Mouse (Mus musculus) liver, embryonic 12.5 days (tissue): Measurements from ENCODE around the gene 2200002D01Rik. TPM values are rescaled to one million over a fixed set of nuclear protein-coding genes. Genes with fewer than 3 reads are reported as not detected.

Experiments
- ATAC-seq: fragments of 200-750 bp; cut with Nextera tagmentation; 2 replicates; pipeline ENCODE4 v1.8.0; 2017; ENCODE audit warnings: moderate number of reproducible peaks, mild to moderate bottlenecking, moderate library complexity
- H3K27ac ChIP-seq: fragments of 300-500 bp; sonication (generic); 2 replicates; pipeline ENCODE4 v1.5.1; 2016; ENCODE audit warnings: mild to moderate bottlenecking
- H3K27me3 ChIP-seq: fragments of 300-500 bp; sonication (generic); replicated peaks from 2 replicates; pipeline ENCODE4 v1.6.1; 2016; ENCODE audit warnings: mild to moderate bottlenecking, moderate library complexity
- H3K36me3 ChIP-seq: fragments of 300-500 bp; sonication (generic); 2 replicates; pipeline ENCODE4 v1.6.1; 2016; ENCODE audit warnings: mild to moderate bottlenecking, moderate library complexity
- H3K4me1 ChIP-seq: fragments of 300-500 bp; sonication (generic); 2 replicates; pipeline ENCODE4 v1.6.1; 2016
- H3K4me2 ChIP-seq: fragments of 300-500 bp; sonication (generic); 2 replicates; pipeline ENCODE4 v1.6.1; 2016; ENCODE audit warnings: mild to moderate bottlenecking, moderate library complexity
- H3K4me3 ChIP-seq: fragments of 300-500 bp; sonication (generic); 2 replicates; pipeline ENCODE4 v1.5.1; 2016; ENCODE audit warnings: mild to moderate bottlenecking, moderate library complexity
- H3K9ac ChIP-seq: fragments of 300-500 bp; sonication (generic); 2 replicates; pipeline ENCODE4 v1.6.1; 2016; ENCODE audit warnings: mild to moderate bottlenecking, moderate library complexity
- H3K9me3 ChIP-seq: fragments of 300-500 bp; sonication (generic); replicated peaks from 2 replicates; pipeline ENCODE4 v1.6.1; 2016; ENCODE audit warnings: mild to moderate bottlenecking, moderate library complexity
- WGBS: fragments of 180-500 bp; shearing (Covaris S2); methylation state at CpG from one replicate; pipeline ENCODE4 v1.1.7; 2016; ENCODE audit not compliant: insufficient replicate concordance; 5-methylcytosine and 5-hydroxymethylcytosine counted together
- polyA plus RNA-seq: library from polyadenylated mRNA; unstranded; fragments of >200 nt; fragmentation: Nextera tagmentation; extraction: Ambion mirVana; gene quantifications from 2 replicates; pipeline ENCODE4 v1.2.1, GENCODE M21; 2016

Gene 2200002D01Rik
- polyA plus RNA-seq, result 3.0 and 3.9 TPM in 2 replicates

DNA sequence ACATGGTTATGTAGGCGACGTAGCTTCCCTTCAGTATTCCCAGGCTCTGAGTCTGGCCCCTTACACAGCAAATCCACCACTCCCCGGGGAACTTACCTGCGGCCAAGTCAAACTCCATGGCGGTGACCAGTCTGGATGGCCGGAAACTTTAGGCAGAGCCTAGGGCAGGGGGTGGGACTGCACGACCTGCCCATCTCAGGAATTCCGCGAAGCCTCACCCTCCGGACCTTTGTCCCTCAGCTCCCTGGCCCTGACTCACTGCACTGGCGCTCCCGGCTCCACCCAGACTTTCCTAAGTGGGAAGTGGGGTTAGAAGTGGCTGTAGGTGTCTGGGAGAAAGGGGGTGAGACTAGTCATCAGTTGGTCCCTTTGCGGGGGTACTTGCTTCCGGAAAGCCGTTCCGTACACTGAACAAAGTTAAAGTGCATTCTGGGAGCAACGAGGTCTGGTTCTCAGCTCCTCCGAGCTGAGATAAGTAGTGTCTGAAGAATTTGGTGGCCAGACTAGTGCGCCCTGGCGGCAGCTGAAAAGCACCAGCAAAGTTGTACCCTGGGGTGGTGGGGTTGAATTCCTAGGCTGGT is at the start of gene 2200002D01Rik:
2200002D01Rik (minus strand) TSS at position 206 of the 581 bp plus-strand sequence.
- H3K4me1 ChIP-seq, result peaks cover 37% of the 10 kb centered on the region
- H3K4me2 ChIP-seq, result peak within 1 kb of the TSS; percentile 85
- no peak within 1 kb of the TSS for H3K27ac ChIP-seq
- no peaks in the 10 kb centered on the region for H3K27me3 ChIP-seq
- peak; percentile 36; the same call in 1 of the 2 replicates for ATAC-seq
- peaks cover 27% of the 10 kb centered on the region for H3K36me3 ChIP-seq
- peak within 1 kb of the TSS; percentile 61 for H3K9ac ChIP-seq
- WGBS, result 23% methylated on average over 20 of the region's 20 CpGs
- H3K9me3 ChIP-seq, result no peaks in the 10 kb centered on the region
- H3K4me3 ChIP-seq, result peak within 1 kb of the TSS; percentile 47

GRCm38 (mm10) chr7:29296998-29297397 is 48.7 kb upstream of the 2200002D01Rik start:
- Histone ChIP-seq H3K9me3 (no peaks in the 10 kb centered on the region), H3K27me3 (peaks cover 40% of the 10 kb centered on the region), H3K9ac (no peak overlapping the region), H3K4me1 (peaks cover 19% of the 10 kb centered on the region), H3K27ac (no peak overlapping the region), H3K4me3 (no peak overlapping the region), H3K36me3 (no peaks in the 10 kb centered on the region), H3K4me2 (0 out of 2 replicates have a peak overlapping the region, but pooled peaks have one; percentile 8)
- no peak for ATAC-seq
- WGBS, result 14% methylated on average over 10 of the region's 10 CpGs

DNA sequence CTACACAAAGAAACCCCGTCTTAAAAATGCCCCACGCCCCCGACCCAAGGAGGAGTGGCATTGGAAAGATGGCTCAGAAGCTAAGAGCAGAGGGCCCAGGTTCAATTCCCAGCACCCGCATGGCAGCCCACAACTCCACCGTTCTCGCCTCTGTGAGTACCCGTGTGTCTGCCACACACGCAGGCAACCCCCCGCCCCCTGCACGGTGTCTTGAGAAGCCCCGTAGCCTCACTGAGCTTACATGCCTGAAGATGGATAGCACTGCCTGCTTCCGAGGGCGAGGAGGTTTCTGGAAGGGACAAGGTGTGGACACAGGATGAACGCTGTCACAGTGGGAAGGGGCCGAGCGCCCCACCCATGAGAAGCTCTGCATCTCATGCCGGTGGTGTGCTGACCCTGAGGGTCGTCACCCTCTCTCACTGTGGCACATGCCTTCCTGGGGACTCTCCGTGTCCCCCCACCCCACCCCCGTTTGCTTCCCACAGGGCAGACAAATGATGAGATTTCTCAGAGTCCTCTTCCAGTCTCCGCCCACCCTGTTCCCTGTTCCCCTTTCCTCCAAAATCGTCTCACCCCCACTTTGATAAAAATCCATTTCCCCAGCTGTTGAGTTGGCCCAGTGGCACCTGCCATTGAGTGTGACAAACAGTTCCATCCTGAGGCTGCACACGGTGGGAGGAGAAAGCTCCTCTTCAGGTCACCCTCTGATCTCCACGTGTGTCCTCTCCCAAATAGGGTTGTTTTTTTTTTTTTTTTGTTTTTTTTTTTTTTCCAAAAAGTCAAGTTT is 47.8 kb upstream of the 2200002D01Rik start:
- H3K27me3 ChIP-seq, result peaks cover 37% of the 10 kb centered on the region; the same call in 1 of the 2 replicates
- no peak for ATAC-seq
- WGBS, result 71% methylated on average over 24 of the region's 24 CpGs
- no peak overlapping the region for H3K9ac ChIP-seq
- no peak overlapping the region for H3K4me2 ChIP-seq
- no peak overlapping the region for H3K27ac ChIP-seq
- H3K36me3 ChIP-seq, result no peaks in the 10 kb centered on the region
- H3K9me3 ChIP-seq, result no peaks in the 10 kb centered on the region
- H3K4me3 ChIP-seq, result no peak overlapping the region
- H3K4me1 ChIP-seq, result peaks cover 24% of the 10 kb centered on the region

- peaks cover 42% of the 10 kb centered on the region for H3K27me3 ChIP-seq
- H3K9ac ChIP-seq, result no peak overlapping the region
- H3K4me1 ChIP-seq, result peaks cover 35% of the 10 kb centered on the region
- H3K27ac ChIP-seq, result no peak overlapping the region
- H3K36me3 ChIP-seq, result no peaks in the 10 kb centered on the region
- H3K4me3 ChIP-seq, result no peak overlapping the region
- no peaks in the 10 kb centered on the region for H3K9me3 ChIP-seq
- no peak overlapping the region for H3K4me2 ChIP-seq
- ATAC-seq, result no peak
- WGBS, result 65% methylated on average over 13 of the region's 13 CpGs
Observed at GRCm38 (mm10) chr7:29294111-29294761, 46.0 kb upstream of the 2200002D01Rik start.

- H3K27me3 ChIP-seq, result peaks cover 44% of the 10 kb centered on the region
- no peak overlapping the region for H3K27ac ChIP-seq
- no peak overlapping the region for H3K4me3 ChIP-seq
- WGBS, result 52% methylated on average over 19 of the region's 19 CpGs
- no peaks in the 10 kb centered on the region for H3K9me3 ChIP-seq
- H3K9ac ChIP-seq, result no peak overlapping the region
- ATAC-seq, result no peak
- H3K36me3 ChIP-seq, result no peaks in the 10 kb centered on the region
- no peak overlapping the region for H3K4me2 ChIP-seq
- H3K4me1 ChIP-seq, result peaks cover 43% of the 10 kb centered on the region
Observed at GRCm38 (mm10) chr7:29293131-29294065, 45.1 kb upstream of the 2200002D01Rik start.

GRCm38 (mm10) chr7:29292458-29293098 is 44.3 kb upstream of the 2200002D01Rik start:
- Histone ChIP-seq H3K9me3 (no peaks in the 10 kb centered on the region), H3K4me3 (no peak overlapping the region), H3K27ac (no peak overlapping the region), H3K27me3 (peaks cover 52% of the 10 kb centered on the region), H3K9ac (no peak overlapping the region), H3K36me3 (no peaks in the 10 kb centered on the region), H3K4me2 (no peak overlapping the region), H3K4me1 (peaks cover 43% of the 10 kb centered on the region)
- WGBS, result 26% methylated on average over 8 of the region's 8 CpGs
- ATAC-seq, result no peak

DNA sequence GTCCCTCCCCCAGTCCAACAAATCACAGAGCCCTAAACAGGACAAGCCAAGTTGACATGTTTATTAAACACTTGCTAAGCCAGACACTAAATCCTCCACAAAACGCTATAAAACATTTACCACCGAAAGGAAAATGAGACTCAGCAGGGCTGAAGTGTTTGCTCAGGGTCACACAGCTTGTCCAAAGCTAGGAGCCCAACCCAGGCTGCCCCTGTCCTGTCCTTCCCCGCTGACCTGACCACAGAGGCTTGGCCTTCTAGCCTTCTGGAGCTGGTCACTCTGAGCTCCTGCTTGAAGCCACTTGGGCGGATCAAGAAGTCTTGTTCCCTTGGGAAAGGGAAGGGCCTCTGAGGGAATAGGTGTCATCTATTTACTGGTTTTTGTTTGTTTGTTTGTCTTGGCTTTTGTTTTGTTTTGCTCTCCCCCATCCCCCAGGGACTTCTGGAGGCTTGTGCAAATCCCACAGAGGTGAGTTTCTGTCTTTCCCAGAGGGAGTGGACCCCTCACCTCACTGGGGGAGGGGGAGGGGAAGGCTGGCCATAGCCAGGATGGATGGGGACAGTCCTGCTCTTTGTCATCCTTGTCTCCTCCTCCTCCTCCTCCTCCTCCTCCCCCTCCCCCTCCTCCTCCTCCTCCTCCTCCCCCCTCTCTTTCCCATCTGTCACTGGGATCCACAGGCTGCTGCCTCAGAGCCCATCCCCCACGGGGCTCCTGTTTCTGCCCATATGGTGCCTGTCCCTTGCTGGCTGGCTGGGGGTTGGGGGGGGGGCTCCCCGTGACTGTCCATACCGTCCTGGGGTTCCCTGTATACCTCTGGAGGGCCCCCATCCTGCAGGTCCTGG is 43.6 kb upstream of the 2200002D01Rik start:
- Histone ChIP-seq H3K9ac (no peak overlapping the region), H3K4me2 (no peak overlapping the region), H3K4me3 (no peak overlapping the region)

GRCm38 (mm10) chr7:29290691-29291485 is 42.6 kb upstream of the 2200002D01Rik start:
- Histone ChIP-seq H3K4me3 (no peak overlapping the region), H3K9me3 (no peaks in the 10 kb centered on the region), H3K4me2 (no peak overlapping the region), H3K27me3 (peaks cover 63% of the 10 kb centered on the region), H3K4me1 (peaks cover 43% of the 10 kb centered on the region), H3K27ac (no peak overlapping the region), H3K9ac (no peak overlapping the region), H3K36me3 (no peaks in the 10 kb centered on the region)
- WGBS, result 59% methylated on average over 11 of the region's 11 CpGs
- no peak for ATAC-seq

More for the DNA sequence above, 43.6 kb upstream of the 2200002D01Rik start:
- no peak for ATAC-seq
- 37% methylated on average over 7 of the region's 7 CpGs for WGBS
- no peaks in the 10 kb centered on the region for H3K9me3 ChIP-seq
- peaks cover 43% of the 10 kb centered on the region for H3K4me1 ChIP-seq
- H3K36me3 ChIP-seq, result no peaks in the 10 kb centered on the region
- peaks cover 58% of the 10 kb centered on the region for H3K27me3 ChIP-seq
- H3K27ac ChIP-seq, result no peak overlapping the region

DNA sequence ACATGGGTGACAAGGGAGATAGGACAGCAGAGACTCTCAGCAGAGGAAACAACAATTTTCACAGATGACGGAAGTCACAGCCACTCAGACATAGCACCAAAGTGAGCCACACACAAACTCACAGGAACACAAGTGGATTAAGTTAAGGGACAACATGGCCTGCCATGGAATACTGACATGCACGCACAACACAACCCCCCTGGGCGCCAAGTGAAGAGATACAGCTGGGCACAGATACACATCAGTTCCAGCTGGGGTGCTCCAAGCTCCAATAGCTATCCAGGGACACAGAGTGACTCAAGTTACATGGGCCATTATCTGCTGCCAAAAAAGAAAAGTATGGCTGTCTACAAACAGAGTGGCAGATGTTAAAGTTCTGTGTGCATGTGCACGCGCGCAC is 41.6 kb upstream of the 2200002D01Rik start:
- no peak overlapping the region for H3K27ac ChIP-seq
- no peak overlapping the region for H3K9ac ChIP-seq
- H3K4me3 ChIP-seq, result peak overlapping the region; percentile 59
- H3K36me3 ChIP-seq, result no peaks in the 10 kb centered on the region
- ATAC-seq, result no peak
- H3K4me2 ChIP-seq, result peak overlapping the region; percentile 85
- 81% methylated on average over 6 of the region's 6 CpGs for WGBS
- H3K9me3 ChIP-seq, result no peaks in the 10 kb centered on the region
- H3K27me3 ChIP-seq, result peaks cover 58% of the 10 kb centered on the region
- peaks cover 44% of the 10 kb centered on the region for H3K4me1 ChIP-seq
